Mouse (Mus musculus) adrenal gland, postnatal 0 days (tissue): ENCODE results near the gene Wasf2. TPM values are rescaled to one million over a fixed set of nuclear protein-coding genes. Genes with fewer than 3 reads are reported as not detected.

Source experiments
- microRNA-seq: library from miRNA; unstranded; fragments of <30 nt; microRNA quantifications from one replicate; pipeline ENCODE4, GENCODE M21; 2016; ENCODE audit warnings: borderline replicate concordance; ENCODE audit not compliant: insufficient number of aligned reads
- polyA plus RNA-seq: library from polyadenylated mRNA; unstranded; fragments of >200 nt; fragmentation: Nextera tagmentation; extraction: Ambion mirVana; gene quantifications from 2 replicates; pipeline ENCODE4 v1.2.1, GENCODE M21; 2015

Gene Wasf2
- 55.3 and 71.4 TPM in 2 replicates for polyA plus RNA-seq

DNA sequence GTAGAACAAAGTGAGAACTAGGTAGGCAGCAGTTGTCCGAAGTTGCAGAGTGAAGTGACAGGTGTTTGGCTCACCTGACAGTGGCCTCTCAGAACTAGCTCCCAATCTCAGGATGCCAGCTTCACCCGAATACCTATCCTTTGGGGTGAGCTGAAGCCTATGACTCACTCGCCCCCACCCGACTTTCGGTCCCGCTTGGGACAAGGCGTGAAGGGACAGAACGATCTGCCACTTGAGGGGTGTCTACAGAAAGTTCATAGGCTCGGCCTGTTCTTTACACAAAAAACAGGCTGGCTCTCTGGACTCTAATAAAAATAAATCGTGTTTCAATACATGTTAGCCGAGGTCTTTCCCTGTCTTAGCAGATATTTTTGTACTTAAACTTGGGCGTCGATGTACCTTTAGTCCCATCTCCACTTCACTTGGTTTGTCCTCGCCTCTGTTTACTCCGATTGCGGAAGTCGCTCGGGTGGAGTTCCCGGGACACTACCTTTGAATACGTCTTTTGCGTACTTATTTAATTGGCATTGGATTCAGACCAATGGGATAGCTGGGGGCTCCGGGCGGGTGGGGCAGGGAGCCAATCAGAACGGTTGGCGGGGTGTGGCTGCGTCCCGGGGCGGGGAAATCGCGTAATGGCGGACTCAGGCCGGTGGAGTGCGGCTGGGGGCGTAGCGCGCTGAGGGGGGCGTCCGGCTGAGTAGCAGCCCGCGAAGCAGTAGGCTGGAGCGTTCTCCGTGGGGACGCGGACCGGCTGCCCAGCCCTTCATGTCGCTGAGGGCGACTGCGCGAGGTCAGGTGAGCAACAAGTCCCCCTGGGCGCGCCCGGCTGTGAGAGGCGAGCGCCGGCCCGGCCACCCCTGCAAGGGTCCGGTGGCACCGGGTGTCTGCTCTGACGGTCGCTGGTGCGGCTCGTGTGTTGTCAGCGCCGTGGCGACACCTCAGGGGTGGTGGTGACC is at the start of gene Wasf2:
Wasf2 (plus strand) TSS at position 575 of the 959 bp plus-strand sequence.

DNA sequence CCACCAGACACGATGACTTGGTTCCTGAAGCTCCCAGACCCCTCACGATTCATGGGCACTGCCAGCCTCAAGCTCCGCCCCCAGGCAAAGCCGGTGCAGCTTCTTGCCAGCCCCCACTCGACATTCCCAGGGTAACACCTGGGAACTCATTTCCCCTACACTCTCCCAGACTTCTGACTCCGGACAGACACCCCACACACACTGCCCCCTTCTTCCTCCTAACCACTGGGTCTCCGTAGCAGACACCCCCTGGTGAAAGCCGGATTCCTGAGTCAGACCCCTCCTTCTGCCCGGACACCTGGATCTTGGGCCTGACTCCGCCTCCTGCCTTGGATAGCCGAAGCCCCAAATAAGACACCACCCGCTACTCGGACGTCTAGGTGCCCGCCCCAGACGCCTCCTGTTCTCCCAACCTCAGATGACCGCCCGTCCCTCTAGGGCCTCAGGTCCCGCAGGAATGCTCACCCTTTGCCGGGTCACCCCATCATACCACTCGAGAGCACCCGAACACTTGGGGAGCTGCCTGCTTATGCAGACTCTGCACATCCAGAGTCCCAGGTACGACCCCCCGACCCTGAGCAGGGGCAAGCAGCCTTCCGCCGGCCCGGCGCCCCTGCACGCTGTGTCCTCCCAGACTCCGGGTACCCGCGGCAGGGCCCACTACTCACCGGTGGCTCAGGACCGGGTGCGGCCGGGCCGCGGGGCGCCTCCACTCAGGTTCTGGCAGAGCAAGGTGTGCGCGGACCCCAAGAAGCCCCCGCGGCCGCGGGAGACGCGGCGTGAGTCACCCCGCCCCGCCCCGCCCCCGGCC is 81.7 kb downstream of the Wasf2 start, which contains the start of the genes Cd164l2 and Gpr3:
Cd164l2 (plus strand) TSS at position 381 of the 811 bp plus-strand sequence.
Gpr3 (minus strand) TSS at position 786 of the 811 bp plus-strand sequence.

DNA sequence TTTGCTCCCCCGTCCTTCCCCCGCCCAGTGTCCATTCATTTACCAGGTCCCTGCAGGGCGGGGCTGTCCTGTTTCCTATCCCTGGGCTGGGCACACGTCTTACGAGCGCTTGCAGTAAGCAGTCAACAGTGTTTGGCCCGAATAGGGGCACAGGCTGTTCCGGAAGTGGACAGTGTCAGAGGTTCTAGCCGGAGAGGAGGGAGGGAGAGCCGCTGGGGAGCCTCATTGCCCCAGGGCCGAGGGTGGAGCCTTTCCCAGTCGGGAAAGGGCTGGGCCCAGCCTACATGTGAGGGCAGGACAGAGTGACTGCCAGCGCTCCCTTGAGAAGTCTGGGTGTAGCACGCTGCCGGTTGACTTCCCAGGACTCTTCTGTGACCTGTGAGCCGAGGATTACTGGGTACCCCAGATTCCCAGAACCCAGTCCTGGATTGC is 110.2 kb downstream of the Wasf2 start, which contains the start of gene Map3k6:
Map3k6 (plus strand) TSS at position 329 of the 432 bp plus-strand sequence.

Small RNA genes within 50 kb of the gene (microRNA-seq; reads per million reads assigned to microRNA genes)
- not detected for gene Mir7017

Other genes with a start within 250 kb of the Wasf2 start
- gene Stx12, start 246.0 kb upstream of the Wasf2 start, polyA plus RNA-seq: 52.2 and 55.8 TPM in 2 replicates
- 30.0 and 31.9 TPM in 2 replicates for gene Fam76a, start 207.9 kb upstream of the Wasf2 start, polyA plus RNA-seq
- 0.57 and 0.76 TPM in 2 replicates for gene Fgr, start 156.4 kb upstream of the Wasf2 start, polyA plus RNA-seq
- 5.8 and 7.8 TPM in 2 replicates for gene Ahdc1, start 119.2 kb upstream of the Wasf2 start, polyA plus RNA-seq
- gene Cd164l2, start 81.6 kb downstream of the Wasf2 start, polyA plus RNA-seq: 2.2 and 2.9 TPM in 2 replicates
- 0.12 TPM in 1 of 2 replicates, not detected in the other for gene Gpr3, start 82.0 kb downstream of the Wasf2 start, polyA plus RNA-seq
- 5.4 and 6.8 TPM in 2 replicates for gene Map3k6, start 110.3 kb downstream of the Wasf2 start, polyA plus RNA-seq
- 1.5 and 1.7 TPM in 2 replicates for gene Sytl1, start 132.6 kb downstream of the Wasf2 start, polyA plus RNA-seq
- gene Tmem222, start 147.3 kb downstream of the Wasf2 start, polyA plus RNA-seq: 80.3 and 102 TPM in 2 replicates
- 11.5 and 11.7 TPM in 2 replicates for gene Wdtc1, start 223.0 kb downstream of the Wasf2 start, polyA plus RNA-seq
- gene Slc9a1, start 239.2 kb downstream of the Wasf2 start, polyA plus RNA-seq: 6.0 and 9.6 TPM in 2 replicates